Mouse (Mus musculus) C2C12 (cell line): ENCODE data around the gene Trp53i11.

Experiments used
- CEBPB ChIP-seq: IDR thresholded peaks from one replicate; pipeline ENCODE4 v1.6.1; 2011; ENCODE audit warnings: low read depth, mild to moderate bottlenecking, control low read depth, moderate library complexity
- CTCF ChIP-seq: IDR thresholded peaks from one replicate; pipeline ENCODE4 v1.5.1; 2011; ENCODE audit not compliant: control insufficient read depth, insufficient read depth, insufficient read length
- FOSL1 ChIP-seq: IDR thresholded peaks from one replicate; pipeline ENCODE4 v1.8.0; 2011; ENCODE audit warnings: mild to moderate bottlenecking, low read length; ENCODE audit not compliant: poor library complexity, insufficient read depth, severe bottlenecking
- MAX ChIP-seq: IDR thresholded peaks from one replicate; pipeline ENCODE4 v1.6.1; 2011; ENCODE audit warnings: mild to moderate bottlenecking, control low read depth
- MYOD1 ChIP-seq: IDR thresholded peaks from one replicate; pipeline ENCODE4 v1.6.1; 2011; ENCODE audit warnings: low read depth; ENCODE audit not compliant: control insufficient read depth, insufficient read length
- MYOG ChIP-seq: IDR thresholded peaks from one replicate; pipeline ENCODE4 v1.6.1; 2011; ENCODE audit not compliant: control insufficient read depth, insufficient read length; ENCODE audit errors: extremely low read depth
- USF1 ChIP-seq: IDR thresholded peaks from one replicate; pipeline ENCODE4 v1.6.1; 2011; ENCODE audit warnings: low read depth, mild to moderate bottlenecking, control low read depth, moderate library complexity

- TF ChIP-seq CTCF: no peak
- TF ChIP-seq MAX: no peak
- TF ChIP-seq FOSL1: no peak
- no peak for TF ChIP-seq MYOD1
- no peak for TF ChIP-seq CEBPB
- TF ChIP-seq USF1: no peak
- no peak for TF ChIP-seq MYOG
Measured at GRCm38 (mm10) chr2:93182859-93183258, 4.5 kb upstream of the Trp53i11 start.
